Mouse (Mus musculus) hindbrain, embryonic 11.5 days (tissue): ENCODE data around the gene Dhrs2. TPM values are rescaled to one million over a fixed set of nuclear protein-coding genes. Genes with fewer than 3 reads are reported as not detected.

Experiments
- ATAC-seq: fragments of 200-750 bp; cut with Nextera tagmentation; 2 replicates; pipeline ENCODE4 v1.8.0; 2017; ENCODE audit warnings: mild to moderate bottlenecking, moderate TSS enrichment, moderate library complexity; ENCODE audit not compliant: low FRiP score
- DNase-seq: peaks from one replicate; pipeline ENCODE4 v3.0.0-alpha.2; 2015; ENCODE audit warnings: low spot score
- H3K27ac ChIP-seq: fragments of 300-500 bp; sonication (generic); 2 replicates; pipeline ENCODE4 v1.5.1; 2014; ENCODE audit warnings: mild to moderate bottlenecking, low read depth, low read length
- H3K27me3 ChIP-seq: fragments of 300-500 bp; sonication (generic); 2 replicates; pipeline ENCODE4 v1.6.1; 2014; ENCODE audit warnings: mild to moderate bottlenecking, low read length, moderate library complexity, mixed read lengths; ENCODE audit not compliant: control insufficient read depth, insufficient read depth
- H3K36me3 ChIP-seq: fragments of 300-500 bp; sonication (generic); 2 replicates; pipeline ENCODE4 v1.6.1; 2014; ENCODE audit warnings: mild to moderate bottlenecking, low read length, moderate library complexity, mixed read lengths; ENCODE audit not compliant: control insufficient read depth, insufficient read depth
- H3K4me1 ChIP-seq: fragments of 300-500 bp; sonication (generic); replicated peaks from 2 replicates; pipeline ENCODE4 v1.6.1; 2014; ENCODE audit warnings: low read length, mixed read lengths; ENCODE audit not compliant: control insufficient read depth, insufficient read depth
- H3K4me2 ChIP-seq: fragments of 300-500 bp; sonication (generic); replicated peaks from 2 replicates; pipeline ENCODE4 v1.6.1; 2014; ENCODE audit warnings: mild to moderate bottlenecking, low read depth, low read length
- H3K4me3 ChIP-seq: fragments of 300-500 bp; sonication (generic); 2 replicates; pipeline ENCODE4 v1.5.1; 2014; ENCODE audit warnings: low read depth, low read length
- H3K9ac ChIP-seq: fragments of 300-500 bp; sonication (generic); 2 replicates; pipeline ENCODE4 v1.6.1; 2014; ENCODE audit warnings: low read depth, low read length
- H3K9me3 ChIP-seq: fragments of 300-500 bp; sonication (generic); 2 replicates; pipeline ENCODE4 v1.6.1; 2016; ENCODE audit warnings: low read length; ENCODE audit not compliant: control insufficient read depth
- WGBS: fragments of 180-500 bp; shearing (Covaris S2); extraction: QIAGEN DNeasy Blood & Tissue Kit; methylation state at CpG from one replicate; pipeline ENCODE4 v1.1.7; 2014; 5-methylcytosine and 5-hydroxymethylcytosine counted together
- polyA plus RNA-seq: library from polyadenylated mRNA; unstranded; fragments of >200 nt; fragmentation: Nextera tagmentation; extraction: Ambion mirVana; gene quantifications from 2 replicates; pipeline ENCODE4 v1.2.1, GENCODE M21; 2014

The Dhrs2 gene
- polyA plus RNA-seq, 1 experiment from 2014 or later, result not detected

DNA sequence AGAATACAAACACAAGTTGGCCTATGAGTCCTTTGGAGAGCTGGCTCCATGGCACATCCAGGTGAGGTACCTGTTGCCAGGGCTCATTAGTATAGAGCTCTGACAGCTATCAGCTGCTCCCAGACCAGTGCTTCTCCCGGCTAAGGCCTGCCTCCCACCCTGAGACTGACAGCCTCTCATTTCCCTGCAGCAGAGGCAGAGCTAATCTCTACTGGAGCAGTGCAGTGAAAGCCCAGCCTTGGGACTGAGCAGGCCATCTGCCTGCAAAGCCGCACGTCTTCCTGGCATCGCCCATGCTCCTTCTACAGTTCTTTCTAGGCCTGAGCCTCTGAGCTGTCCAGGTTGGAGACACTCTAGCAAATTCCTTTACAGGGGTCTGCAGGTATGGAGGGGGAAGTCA lies 51.2 kb downstream of the Dhrs2 start:
- no peaks in the 10 kb centered on the region for H3K9me3 ChIP-seq
- 81% methylated on average over 4 of the region's 4 CpGs for WGBS
- no peak overlapping the region for H3K9ac ChIP-seq

GRCm38 (mm10) chr14:55274810-55275209 lies 53.0 kb downstream of the Dhrs2 start:
- no peak overlapping the region for H3K9ac ChIP-seq
- H3K4me2 ChIP-seq, result no peak overlapping the region
- no peaks in the 10 kb centered on the region for H3K36me3 ChIP-seq
- no peaks in the 10 kb centered on the region for H3K9me3 ChIP-seq
- DNase-seq (no peak), ATAC-seq (no peak)
- H3K4me3 ChIP-seq, result no peak overlapping the region
- H3K27ac ChIP-seq, result no peak overlapping the region
- WGBS, result 92% methylated on average over 6 of the region's 6 CpGs
- H3K4me1 ChIP-seq, result no peaks in the 10 kb centered on the region
- no peaks in the 10 kb centered on the region for H3K27me3 ChIP-seq

More for the DNA sequence above, 51.2 kb downstream of the Dhrs2 start:
- no peaks in the 10 kb centered on the region for H3K36me3 ChIP-seq
- no peaks in the 10 kb centered on the region for H3K27me3 ChIP-seq
- H3K4me1 ChIP-seq, result no peaks in the 10 kb centered on the region
- H3K27ac ChIP-seq, result no peak overlapping the region
- DNase-seq (no peak), ATAC-seq (no peak)
- no peak overlapping the region for H3K4me3 ChIP-seq
- H3K4me2 ChIP-seq, result no peak overlapping the region

- Histone ChIP-seq H3K9me3 (no peaks in the 10 kb centered on the region), H3K4me3 (no peak overlapping the region), H3K4me2 (no peak overlapping the region), H3K27ac (no peak overlapping the region), H3K36me3 (no peaks in the 10 kb centered on the region), H3K4me1 (no peaks in the 10 kb centered on the region), H3K27me3 (no peaks in the 10 kb centered on the region), H3K9ac (no peak overlapping the region)
- WGBS, result 87% methylated on average over 7 of the region's 7 CpGs
- DNase-seq (no peak), ATAC-seq (no peak)
Measured at GRCm38 (mm10) chr14:55279322-55280069, 57.7 kb downstream of the Dhrs2 start.

Other genes starting within 250 kb of the Dhrs2 start
- gene Gm17428, start 245.1 kb upstream of the Dhrs2 start, polyA plus RNA-seq, result not detected in 2 replicates
- 1.8 and 3.3 TPM in 2 replicates for gene Myh7, start 227.4 kb upstream of the Dhrs2 start, polyA plus RNA-seq
- 79.7 and 81.5 TPM in 2 replicates for gene Ngdn, start 206.6 kb upstream of the Dhrs2 start, polyA plus RNA-seq
- 16.1 and 20.8 TPM in 2 replicates for gene Zfhx2, start 129.7 kb upstream of the Dhrs2 start, polyA plus RNA-seq
- 18.2 and 20.9 TPM in 2 replicates for gene Thtpa, start 127.2 kb upstream of the Dhrs2 start, polyA plus RNA-seq
- 9.0 and 9.4 TPM in 2 replicates for gene Ap1g2, start 115.4 kb upstream of the Dhrs2 start, polyA plus RNA-seq
- gene Jph4, start 105.1 kb upstream of the Dhrs2 start, polyA plus RNA-seq, result 2.8 and 3.3 TPM in 2 replicates